Mouse (Mus musculus): ENCODE measurements around the gene Cdc42ep3. TPM values are rescaled to one million over a fixed set of nuclear protein-coding genes. Genes with fewer than 3 reads are reported as not detected.
A peak's percentile ranks its signal among the peaks of the same experiment; 100 is the strongest.

Gene Cdc42ep3
- polyA plus RNA-seq, 1 experiment from 2014 or later: 44.6 TPM

- Histone ChIP-seq H3K9ac (replicated peaks; ENCODE audit: low read depth, low read length) (no peak overlapping the region), H3K9me3 (ENCODE audit: control insufficient read depth, low read length) (no peaks in the 10 kb centered on the region), H3K36me3 (ENCODE audit: control insufficient read depth, insufficient read depth) (0 out of 2 replicates have a peak, but pooled peaks cover 3% of the 10 kb centered on the region), H3K4me2 (ENCODE audit: low read length) (no peak overlapping the region), H3K4me3 (replicated peaks; ENCODE audit: low read length) (no peak overlapping the region), H3K4me1 (replicated peaks; ENCODE audit: control insufficient read depth, insufficient read depth, low read length) (no peaks in the 10 kb centered on the region), H3K27ac (ENCODE audit: low read length) (no peak overlapping the region), H3K27me3 (replicated peaks; ENCODE audit: control insufficient read depth, insufficient read depth, low read length) (no peaks in the 10 kb centered on the region)
- ATAC-seq: no peak
- whole genome bisulfite sequencing: 95% methylated on average over 9 of the region's 9 CpGs
Observed at GRCm38 (mm10) chr17:79333650-79334049, 21.2 kb downstream of the Cdc42ep3 start.

- no peak overlapping the region for H3K9ac ChIP-seq (replicated peaks; ENCODE audit: low read depth, low read length)
- 0 out of 2 replicates have a peak, but pooled peaks cover 3% of the 10 kb centered on the region for H3K36me3 ChIP-seq (ENCODE audit: control insufficient read depth, insufficient read depth)
- no peak overlapping the region for H3K27ac ChIP-seq (ENCODE audit: low read length)
- no peak for ATAC-seq
- no peaks in the 10 kb centered on the region for H3K27me3 ChIP-seq (replicated peaks; ENCODE audit: control insufficient read depth, insufficient read depth, low read length)
- 85% methylated on average over 3 of the region's 3 CpGs for WGBS
- H3K4me1 ChIP-seq (replicated peaks; ENCODE audit: control insufficient read depth, insufficient read depth, low read length): no peaks in the 10 kb centered on the region
- H3K4me3 ChIP-seq (replicated peaks; ENCODE audit: low read length): no peak overlapping the region
- H3K4me2 ChIP-seq (ENCODE audit: low read length): no peak overlapping the region
- no peaks in the 10 kb centered on the region for H3K9me3 ChIP-seq (ENCODE audit: control insufficient read depth, low read length)
Observed at GRCm38 (mm10) chr17:79332864-79333263, 22.0 kb downstream of the Cdc42ep3 start.

GRCm38 (mm10) chr17:79330397-79330796, 24.5 kb downstream of the Cdc42ep3 start:
- H3K9me3 ChIP-seq (ENCODE audit: control insufficient read depth, low read length): no peaks in the 10 kb centered on the region
- no peak overlapping the region for H3K27ac ChIP-seq (ENCODE audit: low read length)
- no peaks in the 10 kb centered on the region for H3K27me3 ChIP-seq (replicated peaks; ENCODE audit: control insufficient read depth, insufficient read depth, low read length)
- no peak overlapping the region for H3K9ac ChIP-seq (replicated peaks; ENCODE audit: low read depth, low read length)
- H3K4me3 ChIP-seq (replicated peaks; ENCODE audit: low read length): no peak overlapping the region
- ATAC-seq: no peak
- H3K4me1 ChIP-seq (replicated peaks; ENCODE audit: control insufficient read depth, insufficient read depth, low read length): 0 out of 2 replicates have a peak, but pooled peaks cover 3% of the 10 kb centered on the region
- no peak overlapping the region for H3K4me2 ChIP-seq (ENCODE audit: low read length)
- 0 out of 2 replicates have a peak, but pooled peaks cover 3% of the 10 kb centered on the region for H3K36me3 ChIP-seq (ENCODE audit: control insufficient read depth, insufficient read depth)
- 96% methylated on average over 2 of the region's 2 CpGs for WGBS

- Histone ChIP-seq H3K4me1 (replicated peaks; ENCODE audit: control insufficient read depth, insufficient read depth, low read length) (peaks cover 3% of the 10 kb centered on the region; the same call in 1 of the 2 replicates), H3K4me3 (replicated peaks; ENCODE audit: low read length) (no peak overlapping the region), H3K36me3 (ENCODE audit: control insufficient read depth, insufficient read depth) (no peaks in the 10 kb centered on the region), H3K27ac (ENCODE audit: low read length) (no peak overlapping the region), H3K9me3 (ENCODE audit: control insufficient read depth, low read length) (no peaks in the 10 kb centered on the region), H3K4me2 (ENCODE audit: low read length) (no peak overlapping the region), H3K9ac (replicated peaks; ENCODE audit: low read depth, low read length) (no peak overlapping the region), H3K27me3 (replicated peaks; ENCODE audit: control insufficient read depth, insufficient read depth, low read length) (no peaks in the 10 kb centered on the region)
- ATAC-seq: peak; percentile 80
- WGBS: 68% methylated on average over 4 of the region's 4 CpGs
Observed at GRCm38 (mm10) chr17:79326868-79327376, 28.0 kb downstream of the Cdc42ep3 start.

GRCm38 (mm10) chr17:79317085-79317751, 37.7 kb downstream of the Cdc42ep3 start:
- Histone ChIP-seq H3K27ac (ENCODE audit: low read length) (no peak overlapping the region), H3K4me1 (replicated peaks; ENCODE audit: control insufficient read depth, insufficient read depth, low read length) (no peaks in the 10 kb centered on the region), H3K4me2 (ENCODE audit: low read length) (no peak overlapping the region), H3K27me3 (replicated peaks; ENCODE audit: control insufficient read depth, insufficient read depth, low read length) (no peaks in the 10 kb centered on the region), H3K9me3 (ENCODE audit: control insufficient read depth, low read length) (no peaks in the 10 kb centered on the region), H3K9ac (replicated peaks; ENCODE audit: low read depth, low read length) (no peak overlapping the region), H3K4me3 (replicated peaks; ENCODE audit: low read length) (no peak overlapping the region), H3K36me3 (ENCODE audit: control insufficient read depth, insufficient read depth) (no peaks in the 10 kb centered on the region)
- no peak for ATAC-seq
- 53% methylated on average over 12 of the region's 12 CpGs for WGBS

- Histone ChIP-seq H3K27me3 (replicated peaks; ENCODE audit: control insufficient read depth, insufficient read depth, low read length) (no peaks in the 10 kb centered on the region), H3K36me3 (ENCODE audit: control insufficient read depth, insufficient read depth) (no peaks in the 10 kb centered on the region), H3K4me2 (ENCODE audit: low read length) (no peak overlapping the region), H3K4me1 (replicated peaks; ENCODE audit: control insufficient read depth, insufficient read depth, low read length) (no peaks in the 10 kb centered on the region), H3K9ac (replicated peaks; ENCODE audit: low read depth, low read length) (no peak overlapping the region), H3K9me3 (ENCODE audit: control insufficient read depth, low read length) (no peaks in the 10 kb centered on the region), H3K4me3 (replicated peaks; ENCODE audit: low read length) (no peak overlapping the region), H3K27ac (ENCODE audit: low read length) (no peak overlapping the region)
- 25% methylated on average over 4 of the region's 4 CpGs for WGBS
- ATAC-seq: peak; percentile 58
Observed at GRCm38 (mm10) chr17:79315415-79316094, 39.3 kb downstream of the Cdc42ep3 start.

- Histone ChIP-seq H3K27me3 (replicated peaks; ENCODE audit: control insufficient read depth, insufficient read depth, low read length) (no peaks in the 10 kb centered on the region), H3K27ac (ENCODE audit: low read length) (no peak overlapping the region), H3K4me3 (replicated peaks; ENCODE audit: low read length) (no peak overlapping the region), H3K4me2 (ENCODE audit: low read length) (no peak overlapping the region), H3K9me3 (ENCODE audit: control insufficient read depth, low read length) (no peaks in the 10 kb centered on the region), H3K4me1 (replicated peaks; ENCODE audit: control insufficient read depth, insufficient read depth, low read length) (no peaks in the 10 kb centered on the region), H3K36me3 (ENCODE audit: control insufficient read depth, insufficient read depth) (no peaks in the 10 kb centered on the region), H3K9ac (replicated peaks; ENCODE audit: low read depth, low read length) (no peak overlapping the region)
- 86% methylated on average over 1 of the region's 1 CpGs for WGBS
- ATAC-seq: no peak
Observed at GRCm38 (mm10) chr17:79310465-79310864, 44.4 kb downstream of the Cdc42ep3 start.

- H3K4me2 ChIP-seq (ENCODE audit: low read length): no peak overlapping the region
- no peaks in the 10 kb centered on the region for H3K9me3 ChIP-seq (ENCODE audit: control insufficient read depth, low read length)
- no peak overlapping the region for H3K9ac ChIP-seq (replicated peaks; ENCODE audit: low read depth, low read length)
- 96% methylated on average over 1 of the region's 1 CpGs for WGBS
- no peak for ATAC-seq
- H3K27me3 ChIP-seq (replicated peaks; ENCODE audit: control insufficient read depth, insufficient read depth, low read length): no peaks in the 10 kb centered on the region
- no peak overlapping the region for H3K4me3 ChIP-seq (replicated peaks; ENCODE audit: low read length)
- H3K36me3 ChIP-seq (ENCODE audit: control insufficient read depth, insufficient read depth): no peaks in the 10 kb centered on the region
- H3K4me1 ChIP-seq (replicated peaks; ENCODE audit: control insufficient read depth, insufficient read depth, low read length): no peaks in the 10 kb centered on the region
- no peak overlapping the region for H3K27ac ChIP-seq (ENCODE audit: low read length)
Observed at GRCm38 (mm10) chr17:79309506-79309905, 45.4 kb downstream of the Cdc42ep3 start.

GRCm38 (mm10) chr17:79305644-79306043, 49.2 kb downstream of the Cdc42ep3 start:
- no peak overlapping the region for H3K9ac ChIP-seq (replicated peaks; ENCODE audit: low read depth, low read length)
- WGBS: 74% methylated on average over 7 of the region's 7 CpGs

More at GRCm38 (mm10) chr17:79305644-79306043, 49.2 kb downstream of the Cdc42ep3 start:
- Histone ChIP-seq H3K27ac (ENCODE audit: low read length) (no peak overlapping the region), H3K9me3 (ENCODE audit: control insufficient read depth, low read length) (no peaks in the 10 kb centered on the region), H3K4me3 (replicated peaks; ENCODE audit: low read length) (no peak overlapping the region), H3K27me3 (replicated peaks; ENCODE audit: control insufficient read depth, insufficient read depth, low read length) (no peaks in the 10 kb centered on the region), H3K4me1 (replicated peaks; ENCODE audit: control insufficient read depth, insufficient read depth, low read length) (no peaks in the 10 kb centered on the region), H3K4me2 (ENCODE audit: low read length) (no peak overlapping the region), H3K36me3 (ENCODE audit: control insufficient read depth, insufficient read depth) (no peaks in the 10 kb centered on the region)
- ATAC-seq: no peak

All from forebrain, embryonic 16.5 days (tissue).